Mouse (Mus musculus) neural tube, embryonic 14.5 days (tissue): ENCODE measurements around the gene Fgfr2. TPM values are rescaled to one million over a fixed set of nuclear protein-coding genes. Genes with fewer than 3 reads are reported as not detected.

Source experiments
- ATAC-seq: fragments of 200-750 bp; cut with Nextera tagmentation; 2 replicates; pipeline ENCODE4 v1.8.0; 2017; ENCODE audit warnings: low read depth, mild to moderate bottlenecking, moderate TSS enrichment, moderate library complexity
- H3K27ac ChIP-seq: fragments of 300-500 bp; sonication (generic); 2 replicates; pipeline ENCODE4 v1.5.1; 2014; ENCODE audit warnings: low read depth, mild to moderate bottlenecking, control low read depth, low read length, moderate library complexity, mixed read lengths
- H3K27me3 ChIP-seq: fragments of 300-500 bp; sonication (generic); 2 replicates; pipeline ENCODE4 v1.6.1; 2014; ENCODE audit warnings: low read length; ENCODE audit not compliant: control insufficient read depth, insufficient read depth
- H3K36me3 ChIP-seq: fragments of 300-500 bp; sonication (generic); 2 replicates; pipeline ENCODE4 v1.6.1; 2014; ENCODE audit warnings: low read length, mixed read lengths; ENCODE audit not compliant: control insufficient read depth, insufficient read depth
- H3K4me1 ChIP-seq: fragments of 300-500 bp; sonication (generic); 2 replicates; pipeline ENCODE4 v1.6.1; 2014; ENCODE audit warnings: low read length; ENCODE audit not compliant: control insufficient read depth, insufficient read depth
- H3K4me2 ChIP-seq: fragments of 300-500 bp; sonication (generic); 2 replicates; pipeline ENCODE4 v1.6.1; 2014; ENCODE audit warnings: mild to moderate bottlenecking, low read depth, low read length, control low read depth
- H3K4me3 ChIP-seq: fragments of 300-500 bp; sonication (generic); 2 replicates; pipeline ENCODE4 v1.5.1; 2014; ENCODE audit warnings: low read depth, low read length, control low read depth, mixed read lengths
- H3K9ac ChIP-seq: fragments of 300-500 bp; sonication (generic); replicated peaks from 2 replicates; pipeline ENCODE4 v1.6.1; 2014; ENCODE audit warnings: low read depth, mild to moderate bottlenecking, control low read depth, low read length, mixed read lengths
- H3K9me3 ChIP-seq: fragments of 300-500 bp; sonication (generic); 2 replicates; pipeline ENCODE4 v1.6.1; 2016; ENCODE audit warnings: low read length; ENCODE audit not compliant: control insufficient read depth
- WGBS: fragments of 180-500 bp; shearing (Covaris S2); extraction: QIAGEN DNeasy Blood & Tissue Kit; methylation state at CpG from one replicate; pipeline ENCODE4 v1.1.7; 2014; 5-methylcytosine and 5-hydroxymethylcytosine counted together
- polyA plus RNA-seq: library from polyadenylated mRNA; unstranded; fragments of >200 nt; fragmentation: Nextera tagmentation; extraction: Ambion mirVana; gene quantifications from 2 replicates; pipeline ENCODE4 v1.2.1, GENCODE M21; 2014

The Fgfr2 gene
- polyA plus RNA-seq, 1 experiment from 2014 or later = 28.1 TPM

GRCm38 (mm10) chr7:130324716-130325401 is 2798.3 kb downstream of the Fgfr2 start:
- no peak overlapping the region for H3K4me3 ChIP-seq
- ATAC-seq = no peak
- no peaks in the 10 kb centered on the region for H3K9me3 ChIP-seq
- 48% methylated on average over 14 of the region's 14 CpGs for WGBS
- H3K36me3 ChIP-seq = no peaks in the 10 kb centered on the region
- H3K27me3 ChIP-seq = no peaks in the 10 kb centered on the region
- H3K4me1 ChIP-seq = peaks cover 15% of the 10 kb centered on the region
- no peak overlapping the region for H3K9ac ChIP-seq
- no peak overlapping the region for H3K27ac ChIP-seq
- H3K4me2 ChIP-seq = no peak overlapping the region

- Histone ChIP-seq H3K36me3 (no peaks in the 10 kb centered on the region), H3K4me3 (no peak overlapping the region), H3K27me3 (no peaks in the 10 kb centered on the region), H3K27ac (no peak overlapping the region), H3K9ac (no peak overlapping the region), H3K9me3 (no peaks in the 10 kb centered on the region), H3K4me1 (peaks cover 19% of the 10 kb centered on the region), H3K4me2 (no peak overlapping the region)
- WGBS = 66% methylated on average over 4 of the region's 4 CpGs
- no peak for ATAC-seq
Measured at GRCm38 (mm10) chr7:130323766-130324165, 2799.4 kb downstream of the Fgfr2 start.

- Histone ChIP-seq H3K9me3 (no peaks in the 10 kb centered on the region), H3K4me2 (no peak overlapping the region), H3K9ac (no peak overlapping the region), H3K4me3 (no peak overlapping the region), H3K4me1 (peaks cover 9% of the 10 kb centered on the region), H3K36me3 (no peaks in the 10 kb centered on the region), H3K27ac (peak overlapping the region; percentile 60; the same call in 1 of the 2 replicates), H3K27me3 (no peaks in the 10 kb centered on the region)
- WGBS = 36% methylated on average over 8 of the region's 8 CpGs
- peak; percentile 90 for ATAC-seq
Measured at GRCm38 (mm10) chr7:130319799-130320556, 2803.2 kb downstream of the Fgfr2 start.

GRCm38 (mm10) chr7:130316294-130316693 is 2806.9 kb downstream of the Fgfr2 start:
- no peak overlapping the region for H3K4me2 ChIP-seq
- no peaks in the 10 kb centered on the region for H3K36me3 ChIP-seq
- no peak overlapping the region for H3K9ac ChIP-seq
- no peaks in the 10 kb centered on the region for H3K9me3 ChIP-seq
- peaks cover 9% of the 10 kb centered on the region for H3K4me1 ChIP-seq
- H3K27ac ChIP-seq = no peak overlapping the region
- no peak for ATAC-seq
- H3K4me3 ChIP-seq = no peak overlapping the region
- no peaks in the 10 kb centered on the region for H3K27me3 ChIP-seq
- 85% methylated on average over 3 of the region's 3 CpGs for WGBS

- H3K27me3 ChIP-seq = no peaks in the 10 kb centered on the region
- H3K9me3 ChIP-seq = no peaks in the 10 kb centered on the region
- no peak overlapping the region for H3K4me2 ChIP-seq
- H3K4me1 ChIP-seq = peaks cover 8% of the 10 kb centered on the region
- WGBS = 80% methylated on average over 6 of the region's 6 CpGs
- no peak overlapping the region for H3K27ac ChIP-seq
- no peak overlapping the region for H3K9ac ChIP-seq
- H3K36me3 ChIP-seq = no peaks in the 10 kb centered on the region
- no peak for ATAC-seq
- no peak overlapping the region for H3K4me3 ChIP-seq
Measured at GRCm38 (mm10) chr7:130315221-130315620, 2807.9 kb downstream of the Fgfr2 start.

GRCm38 (mm10) chr7:130314658-130315057 is 2808.5 kb downstream of the Fgfr2 start:
- Histone ChIP-seq H3K36me3 (no peaks in the 10 kb centered on the region), H3K27ac (no peak overlapping the region), H3K4me2 (no peak overlapping the region), H3K9me3 (no peaks in the 10 kb centered on the region), H3K4me1 (peaks cover 2% of the 10 kb centered on the region), H3K4me3 (no peak overlapping the region), H3K9ac (no peak overlapping the region), H3K27me3 (no peaks in the 10 kb centered on the region)
- WGBS = 96% methylated on average over 6 of the region's 6 CpGs
- ATAC-seq = no peak

GRCm38 (mm10) chr7:130311362-130311761 is 2811.8 kb downstream of the Fgfr2 start:
- no peak for ATAC-seq
- H3K4me1 ChIP-seq = no peaks in the 10 kb centered on the region
- H3K27me3 ChIP-seq = no peaks in the 10 kb centered on the region
- WGBS = 89% methylated on average over 4 of the region's 4 CpGs
- H3K9ac ChIP-seq = no peak overlapping the region
- H3K27ac ChIP-seq = no peak overlapping the region
- no peak overlapping the region for H3K4me3 ChIP-seq
- H3K36me3 ChIP-seq = no peaks in the 10 kb centered on the region
- no peaks in the 10 kb centered on the region for H3K9me3 ChIP-seq
- no peak overlapping the region for H3K4me2 ChIP-seq

GRCm38 (mm10) chr7:130309180-130309579 is 2814.0 kb downstream of the Fgfr2 start:
- Histone ChIP-seq H3K36me3 (no peaks in the 10 kb centered on the region), H3K4me1 (no peaks in the 10 kb centered on the region), H3K4me3 (no peak overlapping the region), H3K4me2 (no peak overlapping the region), H3K27ac (no peak overlapping the region), H3K9me3 (no peaks in the 10 kb centered on the region), H3K9ac (no peak overlapping the region), H3K27me3 (no peaks in the 10 kb centered on the region)
- no peak for ATAC-seq
- WGBS = 89% methylated on average over 2 of the region's 2 CpGs

GRCm38 (mm10) chr7:130307036-130307435 is 2816.1 kb downstream of the Fgfr2 start:
- 92% methylated on average over 3 of the region's 3 CpGs for WGBS
- no peak for ATAC-seq

More at GRCm38 (mm10) chr7:130307036-130307435, 2816.1 kb downstream of the Fgfr2 start:
- H3K4me3 ChIP-seq = no peak overlapping the region
- no peaks in the 10 kb centered on the region for H3K27me3 ChIP-seq
- no peak overlapping the region for H3K9ac ChIP-seq
- no peak overlapping the region for H3K4me2 ChIP-seq
- no peaks in the 10 kb centered on the region for H3K36me3 ChIP-seq
- H3K4me1 ChIP-seq = no peaks in the 10 kb centered on the region
- no peak overlapping the region for H3K27ac ChIP-seq
- no peaks in the 10 kb centered on the region for H3K9me3 ChIP-seq
